Mouse (Mus musculus) ES-E14 (cell line): ENCODE data around the gene Med13l. TPM values are rescaled to one million over a fixed set of nuclear protein-coding genes. Genes with fewer than 3 reads are reported as not detected.
A peak's percentile ranks its signal among the peaks of the same experiment; 100 is the strongest.

Source experiments
- DNase-seq: peaks from one replicate; pipeline ENCODE4 v3.0.0-alpha.2; 2013; ENCODE audit warnings: low read depth, low spot score
- H3K27ac ChIP-seq: 2 replicates; pipeline ENCODE4 v1.5.1; 2012; ENCODE audit warnings: low read depth, mild to moderate bottlenecking, low read length, moderate library complexity, mixed read lengths; ENCODE audit not compliant: poor library complexity, insufficient read depth, severe bottlenecking
- H3K36me3 ChIP-seq: 2 replicates; pipeline ENCODE4 v1.6.1; 2012; ENCODE audit warnings: mild to moderate bottlenecking, low read length, moderate library complexity, mixed read lengths; ENCODE audit not compliant: control insufficient read depth, poor library complexity, insufficient read depth, severe bottlenecking
- H3K4me1 ChIP-seq, 2 experiments: fragments of 150-350 bp in 1 of 2; sonication (generic) in 1 of 2; 2 replicates each; pipeline ENCODE4 v1.6.1; 2012; ENCODE audit warnings: low read length in 2 of 2, mild to moderate bottlenecking in 1 of 2, mixed read lengths in 1 of 2; ENCODE audit not compliant: control insufficient read depth in 2 of 2, insufficient read depth in 2 of 2, poor library complexity in 1 of 2
- H3K4me3 ChIP-seq, 2 experiments: fragments of 150-350 bp in 1 of 2; sonication (generic) in 1 of 2; 2 replicates each; pipeline ENCODE4 v1.5.1; 2012; ENCODE audit warnings: low read length in 2 of 2, low read depth in 1 of 2, mild to moderate bottlenecking in 1 of 2, mixed read lengths in 1 of 2; ENCODE audit not compliant: insufficient read depth in 1 of 2, poor library complexity in 1 of 2, severe bottlenecking in 1 of 2
- H3K9ac ChIP-seq: 2 replicates; pipeline ENCODE4 v1.6.1; 2012; ENCODE audit warnings: low read depth, mild to moderate bottlenecking, low read length, mixed read lengths; ENCODE audit not compliant: poor library complexity, insufficient read depth, severe bottlenecking
- H3K9me3 ChIP-seq: fragments of 150-350 bp; sonication (generic); 2 replicates; pipeline ENCODE4 v1.6.1; 2012; ENCODE audit warnings: low read depth, mild to moderate bottlenecking, low read length; ENCODE audit not compliant: control insufficient read depth, insufficient read depth
- CHD2 ChIP-seq: IDR thresholded peaks from 2 replicates; pipeline ENCODE4 v1.6.1; 2014; ENCODE audit warnings: mild to moderate bottlenecking, low read depth, low read length, inconsistent platforms
- HCFC1 ChIP-seq: IDR thresholded peaks from 2 replicates; pipeline ENCODE4 v1.6.1; 2012; ENCODE audit warnings: low read length, inconsistent platforms, borderline replicate concordance; ENCODE audit not compliant: insufficient read depth
- MAFK ChIP-seq: IDR thresholded peaks from 2 replicates; pipeline ENCODE4 v1.6.1; 2014; ENCODE audit warnings: mild to moderate bottlenecking, low read depth, low read length, inconsistent platforms; ENCODE audit not compliant: insufficient read depth
- ZC3H11A ChIP-seq: IDR thresholded peaks from 2 replicates; pipeline ENCODE4 v1.6.1; 2012; ENCODE audit warnings: low read depth, mild to moderate bottlenecking, inconsistent platforms, low read length, borderline replicate concordance
- ZNF384 ChIP-seq: IDR thresholded peaks from 2 replicates; pipeline ENCODE4 v1.6.1; 2012; ENCODE audit warnings: low read depth, low read length, inconsistent platforms
- in situ Hi-C, 2 experiments: fragments of 600-800 bp; cut with MboI; formaldehyde crosslinking; loops; one replicate each; pipeline ENCODE4 v1.15.1; 2025; ENCODE audit warnings: low sequenced_read_pairs in 2 of 2, inconsistent platforms in 1 of 2; ENCODE audit not compliant: unreplicated experiment in 2 of 2
- total RNA-seq: library from RNA; depleted of rRNA; stranded (reverse); fragments of 300-350 nt; gene quantifications from 2 replicates; pipeline ENCODE4 v1.2.3, GENCODE M21; 2012

Gene Med13l
- total RNA-seq, 1 experiment: 52.4 TPM

GRCm38 (mm10) chr5:118789776-118790175, 229.3 kb downstream of the Med13l start:
- H3K4me3 ChIP-seq: 0 out of 4 replicates have a peak overlapping the region, but pooled peaks of 1 of the 2 experiments have one; percentile 20
- in situ Hi-C loops: loop anchor here in 1 of 2 experiments (25.0 kb wide), 1 partner anchor 898 kb away; no protein-coding TSS in a partner anchor
- no peak overlapping the region for H3K27ac ChIP-seq
- peaks cover 0 to 2% of the 10 kb centered on the region in 2 experiments; a peak in 1 of 4 replicates for H3K4me1 ChIP-seq
- no peaks in the 10 kb centered on the region for H3K36me3 ChIP-seq
- H3K9me3 ChIP-seq: no peaks in the 10 kb centered on the region
- H3K9ac ChIP-seq: no peak overlapping the region
- TF ChIP-seq ZNF384 (no peak), MAFK (no peak), HCFC1 (no peak), CHD2 (no peak), ZC3H11A (no peak)
- DNase-seq: no peak

- TF ChIP-seq ZNF384 (no peak), MAFK (no peak), HCFC1 (no peak), ZC3H11A (no peak)
- in situ Hi-C loops: loop anchor here in 1 of 2 experiments (25.0 kb wide), 1 partner anchor 889 kb away; no protein-coding TSS in a partner anchor
- H3K9ac ChIP-seq: no peak overlapping the region
Measured at GRCm38 (mm10) chr5:118797811-118798210, 237.3 kb downstream of the Med13l start.

DNA sequence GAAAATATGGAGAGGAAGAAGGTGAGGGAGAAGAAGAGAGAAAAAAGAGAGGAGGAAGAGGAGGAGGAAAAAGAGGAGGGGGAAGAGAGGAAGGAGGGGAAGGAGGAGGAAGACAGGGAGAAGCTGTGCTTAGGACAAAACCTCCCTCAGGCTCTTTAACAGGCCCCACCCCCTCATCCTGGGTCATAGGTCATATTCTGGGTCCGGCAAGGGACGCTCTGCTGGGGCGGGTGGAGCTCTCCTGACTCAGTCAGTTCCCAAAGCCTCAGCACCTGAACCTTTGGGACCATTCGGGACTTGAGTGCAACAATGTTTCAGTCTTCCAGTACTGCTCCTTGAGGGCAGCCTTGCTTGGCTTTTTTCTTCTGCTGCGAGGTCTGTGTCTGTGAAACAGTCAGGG, 241.1 kb downstream of the Med13l start:
- Histone ChIP-seq H3K9me3 (no peaks in the 10 kb centered on the region), H3K9ac (no peak overlapping the region), H3K4me3 (no peak overlapping the region), H3K27ac (no peak overlapping the region), H3K4me1 (peaks cover 0 to 12% of the 10 kb centered on the region in 2 experiments; a peak in 2 of 4 replicates), H3K36me3 (no peaks in the 10 kb centered on the region)
- DNase-seq: no peak
- in situ Hi-C loops: no loop called here
- TF ChIP-seq ZNF384 (no peak), CHD2 (no peak), MAFK (no peak), HCFC1 (no peak), ZC3H11A (no peak)

More at GRCm38 (mm10) chr5:118797811-118798210, 237.3 kb downstream of the Med13l start:
- Histone ChIP-seq H3K9me3 (no peaks in the 10 kb centered on the region), H3K4me3 (no peak overlapping the region), H3K27ac (no peak overlapping the region), H3K36me3 (no peaks in the 10 kb centered on the region), H3K4me1 (peaks cover 0 to 14% of the 10 kb centered on the region in 2 experiments; a peak in 2 of 4 replicates)
- DNase-seq: no peak

GRCm38 (mm10) chr5:118802036-118802435, 241.6 kb downstream of the Med13l start:
- Histone ChIP-seq H3K36me3 (no peaks in the 10 kb centered on the region), H3K4me1 (peaks cover 0 to 12% of the 10 kb centered on the region in 2 experiments; a peak in 2 of 4 replicates), H3K9ac (no peak overlapping the region), H3K9me3 (no peaks in the 10 kb centered on the region), H3K27ac (no peak overlapping the region), H3K4me3 (no peak overlapping the region)
- DNase-seq: no peak
- in situ Hi-C loops: no loop called here
- no peak for TF ChIP-seq HCFC1
- TF ChIP-seq ZNF384: no peak
- TF ChIP-seq MAFK: no peak
- TF ChIP-seq CHD2: no peak

GRCm38 (mm10) chr5:118808946-118809345, 248.5 kb downstream of the Med13l start:
- Histone ChIP-seq H3K27ac (no peak overlapping the region), H3K4me3 (0 out of 4 replicates have a peak overlapping the region, but pooled peaks of 1 of the 2 experiments have one; percentile 17), H3K4me1 (peaks cover 9 to 12% of the 10 kb centered on the region in 2 experiments; a peak in 3 of 4 replicates), H3K9me3 (no peaks in the 10 kb centered on the region), H3K36me3 (no peaks in the 10 kb centered on the region), H3K9ac (no peak overlapping the region)
- DNase-seq: no peak
- TF ChIP-seq ZC3H11A (no peak), HCFC1 (no peak), MAFK (no peak), CHD2 (no peak), ZNF384 (no peak)
- in situ Hi-C loops: no loop called here
